Mouse (Mus musculus) urinary bladder, postnatal 36 days (tissue): ENCODE measurements at regions not wholly inside any gene's neighbourhood (a gene's known extent, or its start where the extent isn't known, plus 50 kb on each side); places are given as distances from the start of the nearest gene placed in this dataset.

Experiments
- DNase-seq, 2 experiments: peaks; one replicate each; pipeline ENCODE4 v3.0.0; 2022; ENCODE audit warnings: low spot score in 2 of 2, mixed read lengths in 1 of 2

- DNase-seq: peak in 1 of 2 experiments; percentile 11
Observed at GRCm38 (mm10) chr9:102449366-102449765, 56.2 kb upstream of the Ky start.

DNA sequence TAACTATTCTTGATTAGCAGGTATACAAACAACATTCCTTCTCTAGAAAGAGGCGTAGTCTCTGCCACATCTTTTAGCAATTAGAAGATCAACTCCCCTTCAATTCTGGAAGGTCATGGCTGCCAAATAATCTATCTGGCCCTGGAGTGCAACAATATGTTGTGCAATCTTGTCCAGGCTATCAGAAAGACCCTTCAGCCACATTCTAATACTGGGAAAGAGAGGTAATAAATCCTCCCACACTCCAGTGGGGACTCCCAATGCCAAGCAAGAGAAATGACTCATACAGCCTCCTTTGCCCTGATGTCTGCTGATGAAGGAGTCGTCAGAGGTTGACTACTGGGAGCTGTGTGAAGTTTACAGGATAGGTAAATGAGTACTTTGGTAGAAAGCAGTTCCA is 59.5 kb upstream of the Ky start:
- no peak for DNase-seq

DNA sequence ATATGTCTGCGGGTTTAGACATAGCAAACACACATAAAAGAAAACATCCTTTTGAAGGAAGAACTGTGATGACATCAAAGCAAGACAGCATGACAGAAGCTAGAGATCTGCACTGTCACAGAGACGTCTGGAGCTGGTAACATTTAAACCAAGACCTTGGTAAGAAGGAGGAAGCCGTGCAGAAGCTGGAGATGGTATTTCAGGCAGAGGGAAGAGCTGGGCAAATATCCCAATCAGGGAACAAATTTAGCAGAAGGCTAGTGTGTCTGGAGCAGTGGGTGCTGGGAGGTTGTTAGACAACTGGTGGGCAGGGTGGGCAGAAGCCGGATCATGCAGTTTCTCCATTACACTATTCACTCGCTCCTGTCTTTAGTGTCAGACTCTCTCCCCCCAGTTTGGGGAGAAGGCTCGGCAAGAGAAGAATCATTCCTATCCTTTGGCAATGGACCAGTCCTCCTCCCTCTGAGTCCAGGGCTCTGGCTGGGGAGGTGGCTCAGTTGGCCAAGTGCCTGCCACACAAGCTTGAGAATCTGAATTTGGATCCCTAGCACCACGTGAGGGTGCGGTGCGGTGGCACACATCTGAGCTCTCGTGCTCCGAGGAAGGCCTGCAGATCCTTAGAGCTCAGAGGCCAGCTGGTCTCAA is 63.2 kb upstream of the Ky start:
- peak in 1 of 2 experiments; percentile 9 for DNase-seq

- DNase-seq: no peak
Observed at GRCm38 (mm10) chr9:102437641-102438040, 67.9 kb upstream of the Ky start.

- DNase-seq: no peak
Observed at GRCm38 (mm10) chr9:102436378-102436777, 69.2 kb upstream of the Ky start.

DNA sequence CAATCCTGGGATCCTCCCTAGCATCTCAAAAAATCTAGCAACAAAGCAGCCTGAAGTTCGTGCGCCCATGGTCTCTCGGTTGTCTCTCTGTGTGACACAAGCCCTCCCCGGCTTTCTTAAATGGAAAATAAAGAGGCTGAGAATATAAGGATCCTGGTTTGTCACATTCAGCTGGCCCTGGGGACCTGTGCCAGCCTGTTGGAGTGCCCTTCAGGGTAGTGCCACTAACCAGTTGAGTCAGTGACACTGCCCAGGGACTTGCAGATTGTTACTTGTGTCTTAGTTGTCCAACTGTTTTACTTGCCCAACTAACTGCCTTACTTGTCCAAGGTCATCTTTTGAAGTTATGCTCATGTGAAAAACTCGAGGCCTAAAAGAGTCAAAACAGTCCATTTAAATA is 73.5 kb upstream of the Ephb1 start:
- no peak for DNase-seq

GRCm38 (mm10) chr9:102424672-102425345 is 70.3 kb upstream of the Ephb1 start:
- DNase-seq: no peak

DNA sequence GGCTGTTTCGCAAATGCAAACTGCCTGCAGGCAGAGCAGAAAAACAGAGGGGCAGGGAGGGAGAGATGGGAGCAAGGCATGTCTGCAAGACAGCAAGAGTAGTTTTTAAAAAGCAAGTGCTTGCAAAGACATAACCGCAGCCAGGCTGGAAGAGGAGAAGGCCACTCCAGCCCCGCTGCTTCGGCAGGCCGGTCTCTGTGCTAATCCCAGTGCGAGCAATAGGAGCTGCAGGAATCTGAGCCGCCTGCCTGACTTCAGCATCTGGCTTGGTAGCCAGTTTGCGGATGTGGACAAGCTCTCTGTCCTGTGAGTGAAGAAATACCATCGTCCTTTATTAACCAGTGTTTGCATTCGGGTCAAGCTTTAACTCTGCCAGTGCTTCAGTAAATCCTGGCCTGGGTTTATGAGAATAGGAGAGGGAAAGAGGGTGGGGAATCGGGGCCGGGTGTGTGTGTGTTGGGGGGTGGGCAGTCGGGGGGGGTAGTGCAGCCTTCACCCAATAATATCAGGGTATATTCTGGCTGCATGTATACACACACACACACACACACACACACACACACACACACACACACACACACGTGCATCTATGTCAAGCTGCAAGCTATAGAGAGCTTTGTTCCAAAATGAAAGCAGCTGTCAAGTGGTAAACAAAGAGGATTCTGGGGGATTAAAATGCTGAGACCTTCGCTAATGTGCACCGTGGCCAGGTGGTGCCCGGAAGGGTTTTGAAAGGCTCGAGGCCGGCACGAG is 69.6 kb upstream of the Ephb1 start:
- DNase-seq: peak in 1 of 2 experiments; percentile 9

- no peak for DNase-seq
Observed at GRCm38 (mm10) chr9:102423465-102423918, 69.0 kb upstream of the Ephb1 start.

GRCm38 (mm10) chr9:102421826-102422225 is 67.3 kb upstream of the Ephb1 start:
- no peak for DNase-seq

DNA sequence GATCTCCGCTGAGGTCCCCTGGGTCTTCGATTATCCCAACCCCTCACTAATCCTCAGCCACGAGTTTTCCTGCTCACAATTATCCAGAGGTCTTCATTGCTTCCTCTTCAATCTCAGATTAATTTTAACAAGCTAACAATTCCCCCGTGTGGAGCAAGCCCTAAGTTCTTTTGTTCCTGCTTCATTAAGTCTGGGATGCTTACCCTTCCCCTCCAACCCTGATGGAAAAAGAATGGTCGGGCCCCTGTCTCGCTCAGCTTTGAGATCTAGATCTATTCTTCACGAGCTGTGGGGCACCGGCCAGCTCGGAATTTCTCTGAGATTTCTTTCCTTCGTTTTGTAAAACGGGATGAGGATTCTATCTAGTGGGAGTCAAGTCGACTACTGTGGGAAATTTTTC is 65.7 kb upstream of the Ephb1 start:
- no peak for DNase-seq

DNA sequence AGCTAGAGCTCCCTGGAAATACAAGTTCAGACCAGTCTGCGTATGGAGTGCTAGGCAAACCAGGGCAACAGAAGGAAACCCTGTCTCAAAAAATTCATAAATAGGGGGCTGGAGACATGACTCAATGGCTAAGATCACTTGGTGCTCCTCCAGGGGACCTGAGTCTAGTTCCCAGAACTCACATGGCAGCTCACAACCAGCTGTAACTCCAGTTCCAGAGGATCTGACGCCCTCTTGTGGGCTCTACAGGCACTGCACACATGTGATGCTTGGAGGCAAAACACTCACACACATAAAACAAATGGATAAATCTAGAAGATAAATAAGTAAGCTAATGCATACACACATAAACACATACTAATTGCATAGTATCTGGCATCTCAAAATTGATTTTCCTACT is 59.1 kb upstream of the Ephb1 start:
- DNase-seq: no peak

- no peak for DNase-seq
Observed at GRCm38 (mm10) chr9:102410666-102411065, 56.2 kb upstream of the Ephb1 start.

DNA sequence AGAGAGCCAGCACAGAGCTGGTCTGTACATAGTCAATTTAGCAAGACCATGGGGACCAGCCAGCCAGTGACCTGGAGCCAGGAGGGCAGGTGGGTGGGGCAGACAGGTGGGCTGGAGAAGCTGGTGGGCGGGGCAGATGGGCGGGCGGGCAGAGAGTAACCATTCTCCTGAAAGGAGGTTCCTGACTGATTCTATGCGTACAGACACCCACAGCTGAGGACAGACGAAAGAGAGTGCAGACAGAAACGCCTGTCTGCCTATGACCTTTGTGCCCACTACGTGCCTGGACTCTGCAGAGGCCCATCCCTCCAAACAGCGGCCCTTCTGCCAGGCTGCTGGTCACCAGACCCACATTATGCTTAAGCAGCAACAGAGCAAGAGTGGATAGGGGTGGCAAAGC is 51.5 kb upstream of the Ephb1 start:
- no peak for DNase-seq
